Mouse (Mus musculus) cortical plate, adult 2 months (tissue): ENCODE results near the gene Nxpe5. TPM values are rescaled to one million over a fixed set of nuclear protein-coding genes. Genes with fewer than 3 reads are reported as not detected.

Source experiments
- H3K27ac ChIP-seq: fragments of 200-500 bp; 2 replicates; pipeline ENCODE4 v1.5.1; 2012; ENCODE audit warnings: low read length, control low read depth, inconsistent platforms; ENCODE audit not compliant: insufficient read depth
- H3K4me1 ChIP-seq: fragments of 200-500 bp; 2 replicates; pipeline ENCODE4 v1.6.1; 2011; ENCODE audit warnings: low read length; ENCODE audit not compliant: control insufficient read depth, insufficient read depth
- H3K4me3 ChIP-seq: fragments of 200-500 bp; 2 replicates; pipeline ENCODE4 v1.5.1; 2011; ENCODE audit warnings: mild to moderate bottlenecking, low read length, control low read depth; ENCODE audit not compliant: insufficient read depth
- CTCF ChIP-seq: fragments of 200-500 bp; IDR thresholded peaks from 2 replicates; pipeline ENCODE4 v1.5.1; 2011; ENCODE audit warnings: mild to moderate bottlenecking, control low read depth, low read length; ENCODE audit not compliant: insufficient read depth; ENCODE audit errors: extremely low read depth
- POLR2A ChIP-seq: fragments of 200-500 bp; IDR thresholded peaks from 2 replicates; pipeline ENCODE4 v1.6.1; 2011; ENCODE audit warnings: mild to moderate bottlenecking, low read length, control low read depth; ENCODE audit not compliant: insufficient read depth; ENCODE audit errors: extremely low read depth
- polyA plus RNA-seq: library from polyadenylated mRNA; depleted of rRNA; stranded (reverse); fragments of >200 nt; gene quantifications from 2 replicates; pipeline ENCODE4 v1.2.3, GENCODE M21; 2012

The Nxpe5 gene
- polyA plus RNA-seq, 1 experiment, result not detected

DNA sequence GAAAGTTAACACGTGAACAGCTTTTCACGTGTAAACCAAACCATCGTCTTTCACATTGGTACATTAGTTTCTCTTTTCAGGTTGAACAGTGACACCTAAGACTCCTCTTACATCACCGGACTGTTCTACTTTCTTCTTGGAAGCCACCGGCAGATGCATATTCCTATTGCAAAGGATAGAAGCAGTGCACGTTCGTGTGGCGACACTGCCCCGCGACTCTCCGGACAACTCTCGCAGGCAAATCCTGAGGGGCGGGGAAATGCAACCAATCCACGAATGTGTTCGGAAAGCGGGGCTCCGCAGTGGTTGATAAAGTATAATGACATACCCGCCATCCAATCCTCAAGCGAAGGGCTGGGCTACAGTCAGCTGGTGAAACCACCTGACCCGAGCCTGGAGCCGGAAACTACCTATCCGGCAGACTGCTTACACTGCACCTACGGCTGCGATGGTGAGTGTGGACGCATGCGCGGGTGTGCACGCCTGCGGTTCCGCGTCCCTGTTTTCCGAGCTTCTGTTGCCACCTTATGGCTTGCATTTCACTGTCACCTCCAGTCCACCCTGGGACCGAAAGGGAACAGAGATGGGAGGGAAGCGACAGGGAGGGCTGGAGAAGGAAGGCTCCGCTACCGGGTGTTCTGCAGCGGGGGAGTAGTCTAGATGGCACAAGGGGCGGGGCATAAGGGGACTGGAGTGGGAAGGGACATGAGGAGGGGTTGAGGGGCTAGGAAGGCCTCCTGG lies 29.8 kb downstream of the Nxpe5 start, which contains the start of gene Lamtor4:
Gene Lamtor4, plus strand, starts transcription at position 130 of the 741 bp plus-strand sequence.
- Histone ChIP-seq H3K27ac (peak within 1 kb of the TSS; percentile 9), H3K4me3 (peak within 1 kb of the TSS; percentile 62), H3K4me1 (no peaks in the 10 kb centered on the region; the same call in 1 of the 2 replicates)
- peak; percentile 96 for TF ChIP-seq POLR2A
- no peak for TF ChIP-seq CTCF

GRCm38 (mm10) chr5:138256094-138256467 lies 30.4 kb downstream of the Nxpe5 start:
- Histone ChIP-seq H3K27ac (peak overlapping the region; percentile 3), H3K4me1 (no peaks in the 10 kb centered on the region; the same call in 1 of the 2 replicates), H3K4me3 (peak overlapping the region; percentile 62)
- TF ChIP-seq POLR2A, result no peak
- TF ChIP-seq CTCF, result no peak

DNA sequence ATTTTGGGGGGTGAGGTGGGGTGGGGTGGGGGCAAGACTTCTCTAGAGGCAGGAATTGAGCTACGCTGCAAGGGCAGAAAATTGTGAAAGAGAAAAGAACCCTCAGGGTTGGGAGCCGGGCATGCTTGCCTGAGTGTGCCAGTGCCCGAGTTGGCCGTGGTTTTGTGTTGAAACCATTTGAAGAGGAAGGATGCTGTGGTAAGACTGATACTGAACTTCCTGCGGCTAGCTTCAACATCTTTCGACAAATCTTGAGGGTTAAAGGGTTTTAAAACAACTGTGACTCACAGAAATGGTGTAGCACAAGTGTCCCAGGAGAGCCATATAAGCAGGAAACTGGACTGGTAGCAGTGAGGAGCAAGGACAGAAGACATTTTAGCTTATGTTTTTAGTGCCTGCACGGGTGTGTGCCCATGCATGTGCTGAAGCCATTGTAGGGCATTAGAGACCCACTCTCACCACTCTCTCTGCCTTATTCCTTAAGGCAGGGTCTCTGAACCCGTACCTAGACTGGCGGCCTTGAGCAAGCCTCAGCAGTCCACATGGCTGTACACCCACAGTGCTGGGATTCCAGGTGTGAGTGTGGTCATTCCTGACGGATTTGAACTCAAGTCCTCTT lies 31.4 kb downstream of the Nxpe5 start:
- no peak for TF ChIP-seq CTCF
- TF ChIP-seq POLR2A, result no peak
- Histone ChIP-seq H3K4me3 (no peak overlapping the region; the same call in 1 of the 2 replicates), H3K4me1 (no peaks in the 10 kb centered on the region; the same call in 1 of the 2 replicates), H3K27ac (no peak overlapping the region)

GRCm38 (mm10) chr5:138257585-138257978 lies 31.9 kb downstream of the Nxpe5 start:
- H3K4me3 ChIP-seq, result no peak overlapping the region
- TF ChIP-seq POLR2A (no peak), CTCF (no peak)
- H3K4me1 ChIP-seq, result no peaks in the 10 kb centered on the region; the same call in 1 of the 2 replicates
- H3K27ac ChIP-seq, result no peak overlapping the region

DNA sequence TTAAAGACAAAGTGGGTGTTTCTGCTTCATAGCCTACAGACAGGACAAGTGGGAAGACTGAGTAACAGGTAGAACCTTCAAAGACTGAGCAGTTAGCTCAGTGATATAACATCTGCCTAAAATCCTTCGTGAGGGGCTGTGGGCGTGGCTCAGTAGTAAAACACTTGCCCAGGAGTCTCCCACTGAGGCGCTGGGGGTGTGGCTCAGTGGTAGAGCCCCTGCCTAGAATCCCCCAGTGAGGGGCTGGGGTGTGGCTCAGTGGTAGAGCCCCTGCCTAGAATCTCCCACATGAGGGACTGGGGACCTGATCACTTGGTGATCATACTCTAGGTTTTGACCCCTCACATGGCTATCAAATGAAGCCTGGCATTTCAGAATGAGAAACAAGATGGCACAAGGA lies 32.4 kb downstream of the Nxpe5 start:
- TF ChIP-seq CTCF, result no peak
- no peak for TF ChIP-seq POLR2A
- Histone ChIP-seq H3K4me3 (no peak overlapping the region), H3K4me1 (peaks cover 4% of the 10 kb centered on the region; the same call in 1 of the 2 replicates), H3K27ac (no peak overlapping the region)

DNA sequence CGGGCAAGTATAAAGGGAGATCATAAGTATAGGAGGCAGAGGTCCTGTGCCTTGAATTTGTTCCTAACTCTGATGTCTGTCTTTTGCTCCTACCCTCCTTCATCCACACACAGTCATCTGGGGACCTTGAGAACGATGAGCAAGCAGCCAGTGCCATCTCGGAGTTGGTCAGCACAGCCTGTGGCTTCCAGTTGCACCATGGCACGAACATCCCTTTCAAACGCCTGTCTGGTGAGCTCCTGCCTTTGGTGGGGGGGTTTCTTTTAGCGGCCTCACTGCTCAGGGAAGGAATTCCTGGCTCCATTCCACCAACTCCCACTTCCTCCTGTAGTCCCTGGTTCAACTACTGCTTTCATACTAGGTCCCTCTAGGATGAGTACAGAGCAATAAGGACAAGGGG lies 32.8 kb downstream of the Nxpe5 start:
- TF ChIP-seq CTCF (no peak), POLR2A (no peak; the same call in 1 of the 2 replicates)
- H3K4me1 ChIP-seq, result peaks cover 5% of the 10 kb centered on the region; the same call in 1 of the 2 replicates
- H3K27ac ChIP-seq, result no peak overlapping the region
- no peak overlapping the region for H3K4me3 ChIP-seq

GRCm38 (mm10) chr5:138258993-138259392 lies 33.3 kb downstream of the Nxpe5 start:
- Histone ChIP-seq H3K4me3 (no peak overlapping the region), H3K4me1 (peaks cover 5% of the 10 kb centered on the region; the same call in 1 of the 2 replicates), H3K27ac (no peak overlapping the region)
- TF ChIP-seq CTCF (no peak), POLR2A (no peak)

- Histone ChIP-seq H3K27ac (no peak overlapping the region), H3K4me3 (no peak overlapping the region), H3K4me1 (peaks cover 5% of the 10 kb centered on the region; the same call in 1 of the 2 replicates)
- no peak for TF ChIP-seq CTCF
- TF ChIP-seq POLR2A, result no peak
Observed at GRCm38 (mm10) chr5:138260051-138260450, 34.4 kb downstream of the Nxpe5 start.

DNA sequence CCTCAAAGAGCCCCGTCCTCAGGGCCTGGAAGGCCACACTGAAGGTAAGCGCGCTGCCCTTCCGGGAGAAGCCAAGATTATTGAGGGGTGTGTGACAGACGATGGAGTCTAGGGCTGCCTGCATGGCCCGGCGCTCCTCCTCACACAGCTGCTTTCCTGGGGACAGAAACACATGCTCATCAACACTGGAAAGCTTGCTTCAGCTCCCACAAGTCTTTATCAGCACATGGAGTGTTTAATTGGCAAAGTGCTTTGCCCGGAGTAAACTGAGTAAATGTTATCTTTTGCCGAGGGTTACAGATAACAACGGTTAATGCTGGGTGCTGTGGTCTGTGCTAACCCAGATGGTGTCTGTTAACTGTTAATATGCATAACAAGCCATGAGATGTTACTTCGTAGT lies 35.1 kb downstream of the Nxpe5 start:
- TF ChIP-seq POLR2A, result no peak
- TF ChIP-seq CTCF, result no peak
- Histone ChIP-seq H3K4me1 (peaks cover 5% of the 10 kb centered on the region; the same call in 1 of the 2 replicates), H3K4me3 (no peak overlapping the region), H3K27ac (no peak overlapping the region)
